Comparison of ENCODE assay signal across 26 mouse cellular contexts in genomic region chr5:100635908-100636307, GRCm38 (mm10). TPM values are rescaled to one million over a fixed set of nuclear protein-coding genes. Genes with fewer than 3 reads are reported as not detected.
A peak's percentile ranks its signal among the peaks of the same experiment; 100 is the strongest.
DNase-seq lines count a peak whose midpoint lies in the region; ATAC-seq and TF ChIP-seq lines count a peak whose summit lies in the region.
"Had no signal": no experiment of that assay in that cellular context is flagged by ENCODE, and none has a peak within 500 bp of the region (broad histone marks: within the 10 kb centered on the region; RNA-seq: fewer than 3 reads in every experiment).

No protein-coding gene starts in this region.

- no peaks in the 10 kb centered on the region for H3K4me1 ChIP-seq in lung, postnatal 0 days (ENCODE audit: insufficient read depth, low read depth, low read length)
- peaks cover 90% of the 10 kb centered on the region for H3K4me1 ChIP-seq in liver, embryonic 13.5 days (replicated peaks)
- H3K4me1 ChIP-seq: hindbrain, embryonic 15.5 days; limb, embryonic 12.5 days; midbrain, embryonic 10.5 days had no signal

- 92% methylated on average over 4 of the region's 4 CpGs for WGBS in lung, postnatal 0 days
- WGBS in liver, embryonic 13.5 days (ENCODE audit: insufficient replicate concordance) = 9% methylated on average over 4 of the region's 4 CpGs

- H3K4me3 ChIP-seq in lung, postnatal 0 days (ENCODE audit: low read depth, low read length) = no peak overlapping the region
- H3K4me3 ChIP-seq in liver, embryonic 13.5 days (replicated peaks) = no peak overlapping the region
- H3K4me3 ChIP-seq: embryonic facial prominence, embryonic 10.5 days; hindbrain, embryonic 15.5 days; layer of hippocampus, adult 2 months; limb, embryonic 12.5 days; midbrain, embryonic 10.5 days; myocyte had no signal

- TF ChIP-seq CTCF in lung, postnatal 0 days (IDR thresholded peaks at IDR 0.05) = no peak

- H3K27ac ChIP-seq in lung, postnatal 0 days (ENCODE audit: low read length) = 0 out of 2 replicates have a peak overlapping the region, but pooled peaks have one; percentile 44
- H3K27ac ChIP-seq in liver, embryonic 13.5 days = peak overlapping the region; percentile 89
- H3K27ac ChIP-seq: embryonic facial prominence, embryonic 10.5 days; hindbrain, embryonic 15.5 days; layer of hippocampus, adult 2 months; limb, embryonic 12.5 days; midbrain, embryonic 10.5 days had no signal

- H3K9ac ChIP-seq in lung, postnatal 0 days (replicated peaks; ENCODE audit: low read depth) = no peak overlapping the region
- peak overlapping the region; percentile 39 for H3K9ac ChIP-seq in liver, embryonic 13.5 days
- H3K9ac ChIP-seq: hindbrain, embryonic 15.5 days; limb, embryonic 12.5 days; lung, embryonic 14.5 days had no signal

- no peaks in the 10 kb centered on the region for H3K36me3 ChIP-seq in lung, postnatal 0 days (ENCODE audit: insufficient read depth, low read length)
- no peaks in the 10 kb centered on the region for H3K36me3 ChIP-seq in liver, embryonic 13.5 days
- H3K36me3 ChIP-seq: embryonic facial prominence, embryonic 10.5 days; hindbrain, embryonic 15.5 days; limb, embryonic 12.5 days; midbrain, embryonic 10.5 days had no signal

- DNase-seq in lung, postnatal 0 days (ENCODE audit: low spot score) = no peak
- no peak for DNase-seq in lung, adult 18-20 months
- DNase-seq in c-Kit-positive CD71-positive TER-119-positive erythroid progenitor cells, embryonic 14.5 days (ENCODE audit: low spot score) = peak; percentile 57
- peak; percentile 67 for DNase-seq in liver, embryonic 13.5 days
- no peak for DNase-seq in neural tube, embryonic 10.5 days (ENCODE audit: extremely low spot score, low spot score)
- no peak for DNase-seq in cerebellum, postnatal 10 days
- DNase-seq in cerebellum, postnatal 25 days = no peak
- DNase-seq: adrenal gland, adult 2 months; cerebellum, adult 8-10 months; kidney, adult 9 months; kidney, postnatal 14 days; layer of hippocampus, postnatal 36 days; lung, embryonic 14.5 days; lung, postnatal 36 days; right cerebral cortex, postnatal 4 days; thymus, postnatal 36 days had no signal

- H3K27me3 ChIP-seq in lung, postnatal 0 days (replicated peaks; ENCODE audit: insufficient read depth, low read length) = no peaks in the 10 kb centered on the region
- no peaks in the 10 kb centered on the region for H3K27me3 ChIP-seq in liver, embryonic 13.5 days
- H3K27me3 ChIP-seq: hindbrain, embryonic 15.5 days; limb, embryonic 12.5 days; Patski had no signal

- no peak for TF ChIP-seq EP300 in lung, postnatal 0 days (IDR thresholded peaks at IDR 0.05)

- H3K9me3 ChIP-seq in lung, postnatal 0 days (ENCODE audit: low read length) = no peaks in the 10 kb centered on the region
- H3K9me3 ChIP-seq in liver, embryonic 13.5 days (replicated peaks) = no peaks in the 10 kb centered on the region
- H3K9me3 ChIP-seq: embryonic facial prominence, embryonic 10.5 days; hindbrain, embryonic 15.5 days; limb, embryonic 12.5 days; midbrain, embryonic 10.5 days had no signal

- no peak for ATAC-seq in lung, postnatal 0 days
- peak; percentile 88 for ATAC-seq in liver, embryonic 13.5 days (ENCODE audit: low read depth)
- peak; percentile 23 for ATAC-seq in megakaryocyte progenitor cell, adult 5-6 weeks (replicated peaks; ENCODE audit: poor library complexity)
- ATAC-seq: midbrain, embryonic 16.5 days; Patski had no signal

- H3K4me2 ChIP-seq in lung, postnatal 0 days (replicated peaks; ENCODE audit: low read depth, low read length) = no peak overlapping the region
- peak overlapping the region; percentile 34 for H3K4me2 ChIP-seq in liver, embryonic 13.5 days
- H3K4me2 ChIP-seq: heart, embryonic 11.5 days; hindbrain, embryonic 15.5 days; limb, embryonic 12.5 days; lung, embryonic 14.5 days had no signal

RNA-seq across cellular contexts. Expression of gene Coq2, which starts 39.0 kb away (rescaled TPM):
- polyA plus RNA-seq in lung, postnatal 0 days (2015; fragmentation: Nextera tagmentation; extraction: Ambion mirVana) = 34.3 and 35.5 TPM in 2 replicates
- polyA plus RNA-seq in liver, embryonic 13.5 days (2015; fragmentation: Nextera tagmentation; extraction: Ambion mirVana) = 28.9 and 30.2 TPM in 2 replicates
- 41.9 and 51.4 TPM in 2 replicates for total RNA-seq in megakaryocyte progenitor cell, adult 5-6 weeks (2015)
- 41.3 and 42.0 TPM in 2 replicates for total RNA-seq in megakaryocyte progenitor cell, adult 5-6 weeks (2017)

Comparison
In these comparisons a context has a peak if more than half of its experiments do, and no peak if none do; other contexts are left out.
1. DNase-seq: peak in c-Kit-positive CD71-positive TER-119-positive erythroid progenitor cells, embryonic 14.5 days (single experiment) and liver, embryonic 13.5 days (single experiment); none in lung, postnatal 0 days (single experiment), lung, adult 18-20 months (0 of 2), neural tube, embryonic 10.5 days (single experiment), cerebellum, postnatal 10 days (0 of 2) and cerebellum, postnatal 25 days (0 of 2).